Mouse (Mus musculus): ENCODE measurements around the gene Anxa3. TPM values are rescaled to one million over a fixed set of nuclear protein-coding genes. Genes with fewer than 3 reads are reported as not detected.

The Anxa3 gene
- total and polyA plus RNA-seq, 3 experiments: 0.54 to 2.5 TPM; not detected in 1

DNA sequence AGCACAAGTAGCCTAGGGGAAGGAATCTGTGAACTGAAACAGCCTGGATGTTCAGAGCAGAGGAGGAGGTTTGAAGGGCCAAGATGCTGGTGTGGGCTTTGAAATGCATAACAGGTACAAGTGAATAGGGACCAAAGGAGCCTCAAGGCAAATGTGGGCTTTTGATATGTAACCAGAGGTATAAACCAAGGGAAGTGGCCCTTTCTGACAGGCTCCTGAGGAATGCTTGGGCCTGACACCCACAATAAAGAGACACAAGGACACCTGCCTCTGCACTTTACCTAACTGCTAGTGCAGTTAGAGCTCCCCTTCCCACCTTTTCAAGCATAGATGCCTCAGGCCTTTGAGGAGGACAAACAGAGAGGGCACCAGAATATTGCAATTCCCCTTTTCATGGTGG, 54.8 kb downstream of the Anxa3 start:
- Histone ChIP-seq H3K4me1 (ENCODE audit: control insufficient read depth in 1 of 2, insufficient read depth in 2 of 2, low read length in 2 of 2) (peaks cover 0 to 12% of the 10 kb centered on the region in 2 experiments; a peak in 2 of 4 replicates), H3K9me3 (replicated peaks; ENCODE audit: insufficient read depth, low read length) (no peaks in the 10 kb centered on the region)
- TF ChIP-seq ZMIZ1 (IDR thresholded peaks at IDR 0.05; ENCODE audit: low read depth, low read length) (no peak), MAX (IDR thresholded peaks at IDR 0.05; ENCODE audit: low read length) (no peak), TAL1 (IDR thresholded peaks at IDR 0.05; ENCODE audit: low read length) (no peak), USF2 (IDR thresholded peaks at IDR 0.05; ENCODE audit: borderline replicate concordance in 1 of 2, insufficient read depth in 1 of 2, low read depth in 1 of 2, low read length in 2 of 2) (no peak), POLR2AphosphoS2 (IDR thresholded peaks at IDR 0.05; ENCODE audit: low read length) (no peak), ZC3H11A (IDR thresholded peaks at IDR 0.05; ENCODE audit: low read depth, low read length) (no peak), CHD2 (IDR thresholded peaks at IDR 0.05; ENCODE audit: low read length) (no peak), MYB (IDR thresholded peaks at IDR 0.05; ENCODE audit: low read depth, low read length) (no peak), GATA1 (IDR thresholded peaks at IDR 0.05; ENCODE audit: low read depth, low read length) (no peak), JUND (IDR thresholded peaks at IDR 0.05; ENCODE audit: low read depth, low read length) (no peak)

DNA sequence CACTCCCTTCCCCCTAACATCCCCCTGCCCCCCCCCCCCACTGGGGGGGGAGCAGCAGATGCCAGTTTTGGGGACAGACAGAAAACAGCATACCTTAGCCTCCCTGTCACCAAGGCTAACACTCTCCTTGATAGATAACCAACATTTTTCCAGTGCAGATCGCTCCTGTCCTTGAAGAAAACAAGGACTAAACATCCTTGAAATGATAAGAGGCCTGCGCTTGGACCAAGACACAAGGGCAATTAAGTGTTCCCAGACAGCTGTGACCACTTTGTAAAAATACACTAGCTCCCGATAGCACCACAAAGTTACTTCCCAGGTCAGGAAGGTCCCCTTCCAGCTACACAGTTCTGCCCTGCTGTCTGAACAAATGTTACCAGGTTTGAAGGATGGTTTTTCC, 55.2 kb downstream of the Anxa3 start:
- no peak for DNase-seq (ENCODE audit: low read depth, low spot score)
- Histone ChIP-seq H3K27me3 (ENCODE audit: control insufficient read depth in 1 of 2, insufficient read depth in 2 of 2, low read length in 2 of 2) (no peaks in the 10 kb centered on the region), H3K4me3 (ENCODE audit: control insufficient read depth in 1 of 2, insufficient read depth in 1 of 2, low read depth in 2 of 2, low read length in 2 of 2) (no peak overlapping the region), H3K9me3 (replicated peaks; ENCODE audit: insufficient read depth, low read length) (no peaks in the 10 kb centered on the region), H3K4me1 (ENCODE audit: control insufficient read depth in 1 of 2, insufficient read depth in 2 of 2, low read length in 2 of 2) (peaks cover 0 to 12% of the 10 kb centered on the region in 2 experiments; a peak in 2 of 4 replicates), H3K36me3 (ENCODE audit: control insufficient read depth in 1 of 2, insufficient read depth in 2 of 2, low read length in 2 of 2) (peaks cover 0 to 6% of the 10 kb centered on the region in 2 experiments; a peak in 2 of 4 replicates), H3K9ac (ENCODE audit: control insufficient read depth, low read depth, low read length, poor library complexity, severe bottlenecking) (no peak overlapping the region), H3K27ac (ENCODE audit: control insufficient read depth, low read depth, low read length) (no peak overlapping the region), H3K79me2 (ENCODE audit: control insufficient read depth, insufficient read depth, low read length, poor library complexity) (no peaks in the 10 kb centered on the region)
- no peak for TF ChIP-seq ETS1 (IDR thresholded peaks at IDR 0.05; ENCODE audit: low read depth, low read length)
- no peak for TF ChIP-seq MXI1 (IDR thresholded peaks at IDR 0.05; ENCODE audit: low read depth, low read length)
- no peak for TF ChIP-seq TBP (IDR thresholded peaks at IDR 0.05; ENCODE audit: low read depth, low read length)

More for the DNA sequence above, 54.8 kb downstream of the Anxa3 start:
- Histone ChIP-seq H3K79me2 (ENCODE audit: control insufficient read depth, insufficient read depth, low read length, poor library complexity) (no peaks in the 10 kb centered on the region), H3K27ac (ENCODE audit: control insufficient read depth, low read depth, low read length) (no peak overlapping the region), H3K4me3 (ENCODE audit: control insufficient read depth in 1 of 2, insufficient read depth in 1 of 2, low read depth in 2 of 2, low read length in 2 of 2) (no peak overlapping the region), H3K36me3 (ENCODE audit: control insufficient read depth in 1 of 2, insufficient read depth in 2 of 2, low read length in 2 of 2) (peaks cover 0 to 6% of the 10 kb centered on the region in 2 experiments; a peak in 2 of 4 replicates), H3K9ac (ENCODE audit: control insufficient read depth, low read depth, low read length, poor library complexity, severe bottlenecking) (no peak overlapping the region), H3K27me3 (ENCODE audit: control insufficient read depth in 1 of 2, insufficient read depth in 2 of 2, low read length in 2 of 2) (no peaks in the 10 kb centered on the region)
- DNase-seq (ENCODE audit: low read depth, low spot score): no peak

GRCm38 (mm10) chr5:96849232-96849631, 56.1 kb downstream of the Anxa3 start:
- H3K9ac ChIP-seq (ENCODE audit: control insufficient read depth, low read depth, low read length, poor library complexity, severe bottlenecking): no peak overlapping the region
- no peak overlapping the region for H3K27ac ChIP-seq (ENCODE audit: control insufficient read depth, low read depth, low read length)
- DNase-seq (ENCODE audit: low read depth, low spot score): peak; percentile 51
- H3K4me1 ChIP-seq (ENCODE audit: control insufficient read depth in 1 of 2, insufficient read depth in 2 of 2, low read length in 2 of 2): peaks cover 0 to 12% of the 10 kb centered on the region in 2 experiments; a peak in 2 of 4 replicates
- H3K4me3 ChIP-seq (ENCODE audit: control insufficient read depth in 1 of 2, insufficient read depth in 1 of 2, low read depth in 2 of 2, low read length in 2 of 2): no peak overlapping the region
- H3K36me3 ChIP-seq (ENCODE audit: control insufficient read depth in 1 of 2, insufficient read depth in 2 of 2, low read length in 2 of 2): peaks cover 0 to 6% of the 10 kb centered on the region in 2 experiments; a peak in 2 of 4 replicates
- H3K27me3 ChIP-seq (ENCODE audit: control insufficient read depth in 1 of 2, insufficient read depth in 2 of 2, low read length in 2 of 2): no peaks in the 10 kb centered on the region
- TF ChIP-seq EP300 (IDR thresholded peaks at IDR 0.05; ENCODE audit: low read depth in 1 of 2, low read length in 2 of 2) (peak; percentile 39 to 50; a peak in 3 of 4 replicates), GATA1 (IDR thresholded peaks at IDR 0.05; ENCODE audit: low read depth, low read length) (peak; percentile 60), POLR2AphosphoS5 (IDR thresholded peaks at IDR 0.05; ENCODE audit: borderline replicate concordance, low read depth, low read length) (no peak)
- no peaks in the 10 kb centered on the region for H3K79me2 ChIP-seq (ENCODE audit: control insufficient read depth, insufficient read depth, low read length, poor library complexity)
- H3K9me3 ChIP-seq (replicated peaks; ENCODE audit: insufficient read depth, low read length): no peaks in the 10 kb centered on the region
